Mouse (Mus musculus): ENCODE measurements around the gene Olfr1477. TPM values are rescaled to one million over a fixed set of nuclear protein-coding genes. Genes with fewer than 3 reads are reported as not detected.
"Not testable (repeated sequence)": the region's sequence is repeated elsewhere in the genome, so short reads cannot be mapped to it uniquely, and the experiment has no call there.

Gene Olfr1477
- not detected for total RNA-seq (2021)
- long read RNA-seq, experiment 1 = 0 reads
- long read RNA-seq, experiment 2 = 0 reads

GRCm38 (mm10) chr19:13500246-13500645 is at the start of gene Olfr1477:
TSS of gene Olfr1477 (plus strand) at chr19:13500546.
- no peak for DNase-seq (ENCODE audit: low spot score in 2 of 2)

DNA sequence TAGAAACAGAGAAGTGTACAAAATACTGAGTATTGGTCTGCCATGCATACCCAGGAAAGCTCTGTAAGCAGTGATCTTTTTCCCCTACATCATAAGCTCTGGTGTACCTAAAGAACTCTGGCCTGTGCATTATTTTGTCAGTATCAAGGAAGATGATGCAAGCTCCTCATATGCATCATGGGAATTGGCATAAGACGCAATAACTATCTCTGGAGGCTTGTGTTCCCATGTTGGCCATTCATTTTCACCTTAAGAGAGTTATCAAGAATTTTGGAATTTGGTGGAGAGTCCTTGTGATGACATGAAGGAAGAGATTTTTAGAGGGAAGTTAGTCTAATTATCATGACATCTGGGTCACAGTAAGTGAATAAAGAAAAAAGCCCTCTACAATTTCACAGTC is 44.4 kb upstream of the Olfr1477 start, which contains the start of gene Olfr1472:
Gene Olfr1472 (minus strand): TSS at position 101 of the 400 bp plus-strand sequence.
- no peak for DNase-seq (ENCODE audit: low spot score in 2 of 2)

DNA sequence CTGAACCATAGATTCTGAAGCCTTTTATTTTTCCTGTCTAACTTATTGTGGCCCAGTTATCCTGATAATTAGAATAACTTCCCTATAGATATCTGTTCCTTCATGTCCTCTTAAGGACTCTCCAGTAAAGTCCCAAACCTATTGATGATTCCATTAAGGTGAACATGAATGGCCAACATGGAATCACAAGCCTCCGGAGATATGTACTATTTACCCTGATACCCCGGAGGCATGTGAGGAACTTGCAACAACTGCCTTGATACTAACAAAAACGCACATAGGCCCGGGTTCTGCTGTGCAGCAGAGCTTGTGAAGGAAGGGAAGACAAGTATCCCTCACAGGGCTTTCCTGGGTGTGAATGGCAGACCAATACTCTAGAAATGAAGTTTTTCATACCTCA is 31.1 kb upstream of the Olfr1477 start, which contains the start of gene Olfr1474:
Gene Olfr1474 (plus strand): TSS at position 301 of the 400 bp plus-strand sequence.
- not testable (repeated sequence) for DNase-seq (ENCODE audit: low spot score in 2 of 2)

- no peak for DNase-seq (ENCODE audit: low spot score in 2 of 2)
Observed at GRCm38 (mm10) chr19:13480096-13480495, 20.2 kb upstream of the Olfr1477 start, which contains the start of gene Olfr1475. TSS of gene Olfr1475 (minus strand) at chr19:13480196.

- no peak for DNase-seq (ENCODE audit: low spot score in 2 of 2)
Observed at GRCm38 (mm10) chr19:13527613-13528012, 27.3 kb downstream of the Olfr1477 start, which contains the start of gene Olfr1480. TSS of gene Olfr1480 (plus strand) at chr19:13527913.

Other genes with a start within 250 kb of the Olfr1477 start
- gene Olfr1465, start 185.0 kb upstream of the Olfr1477 start, total RNA-seq (2021) = not detected
- gene Olfr1466, start 161.7 kb upstream of the Olfr1477 start, total RNA-seq (2021) = not detected
- not detected for gene Olfr1467, start 138.3 kb upstream of the Olfr1477 start, total RNA-seq (2021)
- gene Olfr1469, start 92.7 kb upstream of the Olfr1477 start, total RNA-seq (2021) = not detected
- not detected for gene Olfr1471, start 57.1 kb upstream of the Olfr1477 start, total RNA-seq (2021)
- gene Olfr1472, start 44.5 kb upstream of the Olfr1477 start, total RNA-seq (2021) = not detected
- gene Olfr1474, start 31.0 kb upstream of the Olfr1477 start, total RNA-seq (2021) = not detected
- gene Olfr1475, start 20.4 kb upstream of the Olfr1477 start, total RNA-seq (2021) = not detected
- not detected for gene Olfr1480, start 27.4 kb downstream of the Olfr1477 start, total RNA-seq (2021)
- not detected for gene Olfr1484, start 83.0 kb downstream of the Olfr1477 start, total RNA-seq (2021)
- gene Olfr1487, start 116.8 kb downstream of the Olfr1477 start, total RNA-seq (2021) = not detected
- gene Olfr1489, start 131.1 kb downstream of the Olfr1477 start, total RNA-seq (2021) = not detected
- gene Olfr1490, start 150.5 kb downstream of the Olfr1477 start, total RNA-seq (2021) = not detected
- gene Olfr1491, start 196.7 kb downstream of the Olfr1477 start, total RNA-seq (2021) = not detected
- not detected for gene Olfr1493-ps1, start 222.7 kb downstream of the Olfr1477 start, total RNA-seq (2021)
- gene Olfr1494, start 239.2 kb downstream of the Olfr1477 start, total RNA-seq (2021) = not detected

All from adrenal gland, postnatal 4 days (tissue).